In genomic region chr13:55135382-55135781, GRCm38 (mm10) we compare ENCODE assay signal across 9 mouse cellular contexts. TPM values are rescaled to one million over a fixed set of nuclear protein-coding genes. Genes with fewer than 3 reads are reported as not detected.
DNase-seq lines count a peak whose midpoint lies in the region; ATAC-seq and TF ChIP-seq lines count a peak whose summit lies in the region.
"Had no signal": no experiment of that assay in that cellular context is flagged by ENCODE, and none has a peak within 500 bp of the region (broad histone marks: within the 10 kb centered on the region; RNA-seq: fewer than 3 reads in every experiment).

No protein-coding gene starts in this region.

- no peak overlapping the region for H3K27ac ChIP-seq in liver, adult 2 months (replicated peaks; ENCODE audit: insufficient read depth, low read depth, low read length)
- no peak overlapping the region for H3K27ac ChIP-seq in midbrain, embryonic 15.5 days
- H3K27ac ChIP-seq: limb, embryonic 13.5 days had no signal

- H3K4me3 ChIP-seq in liver, adult 2 months (ENCODE audit: insufficient read depth, low read depth, low read length) = no peak overlapping the region
- H3K4me3 ChIP-seq in midbrain, embryonic 15.5 days = no peak overlapping the region
- H3K4me3 ChIP-seq: limb, embryonic 13.5 days had no signal

- ATAC-seq in megakaryocyte progenitor cell, adult 5-6 weeks (replicated peaks; ENCODE audit: poor library complexity) = peak; percentile 99
- ATAC-seq in midbrain, embryonic 15.5 days (replicated peaks) = no peak

- H3K36me3 ChIP-seq in liver, adult 2 months (ENCODE audit: control insufficient read depth, insufficient read depth, low read length) = peaks cover 2% of the 10 kb centered on the region
- peaks cover 11% of the 10 kb centered on the region; the same call in 1 of the 2 replicates for H3K36me3 ChIP-seq in midbrain, embryonic 15.5 days (replicated peaks)

- TF ChIP-seq CTCF in liver, adult 2 months (IDR thresholded peaks at IDR 0.05; ENCODE audit: low read depth, low read length) = peak; percentile 58; the same call in 1 of the 2 replicates

- H3K9me3 ChIP-seq in midbrain, embryonic 15.5 days = no peaks in the 10 kb centered on the region
- H3K9me3 ChIP-seq: limb, embryonic 13.5 days had no signal

- no peaks in the 10 kb centered on the region for H3K27me3 ChIP-seq in liver, adult 2 months (ENCODE audit: control insufficient read depth, insufficient read depth, low read length)
- no peaks in the 10 kb centered on the region for H3K27me3 ChIP-seq in midbrain, embryonic 15.5 days (replicated peaks)
- H3K27me3 ChIP-seq: limb, embryonic 13.5 days had no signal

- no peak for TF ChIP-seq POLR2A in liver, adult 2 months (IDR thresholded peaks at IDR 0.05; ENCODE audit: extremely low read depth, insufficient read depth, low read length)

- H3K4me1 ChIP-seq in liver, adult 2 months (ENCODE audit: control insufficient read depth, insufficient read depth, low read length) = no peaks in the 10 kb centered on the region
- H3K4me1 ChIP-seq in midbrain, embryonic 15.5 days = no peaks in the 10 kb centered on the region
- H3K4me1 ChIP-seq: limb, embryonic 13.5 days had no signal

- WGBS in liver, adult 2 months = 20% methylated on average over 5 of the region's 5 CpGs
- 0% methylated on average over 5 of the region's 5 CpGs for WGBS in midbrain, embryonic 15.5 days

- peak; percentile 13 to 17 for DNase-seq in cerebellum, adult 18-20 months
- no peak for DNase-seq in cerebellum, postnatal 4 days (ENCODE audit: low spot score in 2 of 2)
- DNase-seq in liver, adult 2 months (ENCODE audit: extremely low read depth, low read depth, low spot score) = peak; percentile 25
- DNase-seq in liver = no peak
- DNase-seq in embryo, embryonic 9.5 days (ENCODE audit: extremely low spot score) = peak; percentile 18
- no peak for DNase-seq in right cerebral cortex, adult 18-20 months

- no peaks in the 10 kb centered on the region for H3K79me2 ChIP-seq in liver, adult 2 months (ENCODE audit: control insufficient read depth, insufficient read depth, low read length)

- H3K9ac ChIP-seq in liver, adult 2 months (ENCODE audit: low read depth, low read length) = no peak overlapping the region
- no peak overlapping the region for H3K9ac ChIP-seq in midbrain, embryonic 15.5 days
- H3K9ac ChIP-seq: limb, embryonic 13.5 days had no signal

- H3K4me2 ChIP-seq in midbrain, embryonic 15.5 days = no peak overlapping the region
- H3K4me2 ChIP-seq: limb, embryonic 13.5 days had no signal

RNA-seq across cellular contexts. Expression of gene Gm17617, which starts 2.0 kb away (rescaled TPM):
- not detected in 2 replicates for total RNA-seq in liver, adult 2 months (2014; rRNA removed)
- polyA plus RNA-seq in liver, adult 2 months (2012; rRNA removed) = not detected in 2 replicates
- not detected in 2 replicates for total RNA-seq in megakaryocyte progenitor cell, adult 5-6 weeks (2015)
- not detected in 2 replicates for total RNA-seq in megakaryocyte progenitor cell, adult 5-6 weeks (2017)
- polyA plus RNA-seq in midbrain, embryonic 15.5 days (2015; fragmentation: Nextera tagmentation; extraction: Ambion mirVana) = not detected in 2 replicates
- polyA plus RNA-seq: limb, embryonic 13.5 days had no signal

RNA-seq across cellular contexts. Expression of gene Fgfr4, which starts 17.1 kb away (rescaled TPM):
- total RNA-seq in liver, adult 2 months (2014; rRNA removed) = 6.6 and 16.9 TPM in 2 replicates
- 49.9 and 52.4 TPM in 2 replicates for polyA plus RNA-seq in liver, adult 2 months (2012; rRNA removed)
- total RNA-seq in megakaryocyte progenitor cell, adult 5-6 weeks (2015) = not detected in 2 replicates
- total RNA-seq in megakaryocyte progenitor cell, adult 5-6 weeks (2017) = not detected in 2 replicates
- polyA plus RNA-seq in midbrain, embryonic 15.5 days (2015; fragmentation: Nextera tagmentation; extraction: Ambion mirVana) = 0.37 and 0.50 TPM in 2 replicates

RNA-seq across cellular contexts. Expression of gene Zfp346, which starts 30.3 kb away (rescaled TPM):
- total RNA-seq in liver, adult 2 months (2014; rRNA removed) = 4.5 and 5.6 TPM in 2 replicates
- 3.9 and 5.1 TPM in 2 replicates for polyA plus RNA-seq in liver, adult 2 months (2012; rRNA removed)
- total RNA-seq in megakaryocyte progenitor cell, adult 5-6 weeks (2015) = 9.1 and 13.8 TPM in 2 replicates
- 10.8 and 13.4 TPM in 2 replicates for total RNA-seq in megakaryocyte progenitor cell, adult 5-6 weeks (2017)
- 28.9 and 32.6 TPM in 2 replicates for polyA plus RNA-seq in midbrain, embryonic 15.5 days (2015; fragmentation: Nextera tagmentation; extraction: Ambion mirVana)

RNA-seq across cellular contexts. Expression of gene Uimc1, which starts 35.3 kb away (rescaled TPM):
- total RNA-seq in liver, adult 2 months (2014; rRNA removed) = 10.4 and 12.0 TPM in 2 replicates
- 2.8 and 3.7 TPM in 2 replicates for polyA plus RNA-seq in liver, adult 2 months (2012; rRNA removed)
- total RNA-seq in megakaryocyte progenitor cell, adult 5-6 weeks (2015) = 38.0 and 49.0 TPM in 2 replicates
- 63.0 and 67.2 TPM in 2 replicates for total RNA-seq in megakaryocyte progenitor cell, adult 5-6 weeks (2017)
- polyA plus RNA-seq in midbrain, embryonic 15.5 days (2015; fragmentation: Nextera tagmentation; extraction: Ambion mirVana) = 17.7 and 21.5 TPM in 2 replicates

Comparison
In these comparisons a context has a peak if more than half of its experiments do, and no peak if none do; other contexts are left out.
1. DNase-seq: peak in cerebellum, adult 18-20 months (2 of 2), liver, adult 2 months (single experiment) and embryo, embryonic 9.5 days (single experiment); none in cerebellum, postnatal 4 days (0 of 2), liver (single experiment) and right cerebral cortex, adult 18-20 months (single experiment).